Mouse (Mus musculus) heart, embryonic 16.5 days (tissue): ENCODE measurements at regions not wholly inside any gene's neighbourhood (a gene's known extent, or its start where the extent isn't known, plus 50 kb on each side); places are given as distances from the start of the nearest gene placed in this dataset.

Experiments used
- ATAC-seq: fragments of 200-750 bp; cut with Nextera tagmentation; replicated peaks from 2 replicates; pipeline ENCODE4 v1.8.0; 2017; ENCODE audit warnings: moderate number of reproducible peaks; ENCODE audit not compliant: insufficient read depth, low FRiP score; ENCODE audit errors: extremely low read depth
- H3K27ac ChIP-seq: fragments of 300-500 bp; sonication (generic); 2 replicates; pipeline ENCODE4 v1.5.1; 2014; ENCODE audit warnings: mild to moderate bottlenecking, low read length, control low read depth, moderate library complexity
- H3K27me3 ChIP-seq: fragments of 300-500 bp; sonication (generic); 2 replicates; pipeline ENCODE4 v1.6.1; 2014; ENCODE audit warnings: low read length, mixed read lengths; ENCODE audit not compliant: control insufficient read depth, insufficient read depth
- H3K36me3 ChIP-seq: fragments of 300-500 bp; sonication (generic); 2 replicates; pipeline ENCODE4 v1.6.1; 2014; ENCODE audit not compliant: control insufficient read depth, insufficient read depth
- H3K4me1 ChIP-seq: fragments of 300-500 bp; sonication (generic); 2 replicates; pipeline ENCODE4 v1.6.1; 2014; ENCODE audit warnings: low read length, mixed read lengths; ENCODE audit not compliant: control insufficient read depth, insufficient read depth
- H3K4me2 ChIP-seq: fragments of 300-500 bp; sonication (generic); 2 replicates; pipeline ENCODE4 v1.6.1; 2014; ENCODE audit warnings: low read depth, mild to moderate bottlenecking, control low read depth, low read length
- H3K4me3 ChIP-seq: fragments of 300-500 bp; sonication (generic); 2 replicates; pipeline ENCODE4 v1.5.1; 2014; ENCODE audit warnings: mild to moderate bottlenecking, control low read depth, low read length
- H3K9ac ChIP-seq: fragments of 300-500 bp; sonication (generic); 2 replicates; pipeline ENCODE4 v1.6.1; 2014; ENCODE audit warnings: low read length, control low read depth
- H3K9me3 ChIP-seq: fragments of 300-500 bp; sonication (generic); replicated peaks from 2 replicates; pipeline ENCODE4 v1.6.1; 2016; ENCODE audit warnings: low read length; ENCODE audit not compliant: control insufficient read depth
- WGBS: fragments of 180-500 bp; shearing (Covaris S2); extraction: QIAGEN DNeasy Blood & Tissue Kit; methylation state at CpG from one replicate; pipeline ENCODE4 v1.1.7; 2014; 5-methylcytosine and 5-hydroxymethylcytosine counted together

- no peak for ATAC-seq
- Histone ChIP-seq H3K27me3 (no peaks in the 10 kb centered on the region), H3K36me3 (no peaks in the 10 kb centered on the region), H3K9me3 (no peaks in the 10 kb centered on the region), H3K27ac (no peak overlapping the region), H3K4me1 (no peaks in the 10 kb centered on the region), H3K9ac (no peak overlapping the region), H3K4me2 (no peak overlapping the region), H3K4me3 (no peak overlapping the region)
- 73% methylated on average over 13 of the region's 13 CpGs for WGBS
These were observed 194.3 kb downstream of the Mroh4 start for GRCm38 (mm10) chr15:74441889-74442288.

- no peaks in the 10 kb centered on the region for H3K9me3 ChIP-seq
- no peak for ATAC-seq
- no peaks in the 10 kb centered on the region for H3K27me3 ChIP-seq
- H3K4me2 ChIP-seq, result no peak overlapping the region
- WGBS, result 79% methylated on average over 6 of the region's 6 CpGs
- no peak overlapping the region for H3K27ac ChIP-seq
- no peaks in the 10 kb centered on the region for H3K36me3 ChIP-seq
- H3K4me1 ChIP-seq, result no peaks in the 10 kb centered on the region
- no peak overlapping the region for H3K4me3 ChIP-seq
- H3K9ac ChIP-seq, result no peak overlapping the region
These were observed 209.2 kb downstream of the Mroh4 start for GRCm38 (mm10) chr15:74426989-74427388.

- H3K36me3 ChIP-seq, result no peaks in the 10 kb centered on the region
- WGBS, result 75% methylated on average over 3 of the region's 3 CpGs
- no peaks in the 10 kb centered on the region for H3K4me1 ChIP-seq
- no peak overlapping the region for H3K4me3 ChIP-seq
- ATAC-seq, result no peak
- no peak overlapping the region for H3K9ac ChIP-seq
- H3K4me2 ChIP-seq, result no peak overlapping the region
- H3K27ac ChIP-seq, result no peak overlapping the region
- H3K27me3 ChIP-seq, result no peaks in the 10 kb centered on the region
- no peaks in the 10 kb centered on the region for H3K9me3 ChIP-seq
These were observed 213.2 kb downstream of the Mroh4 start for GRCm38 (mm10) chr15:74423001-74423400.

GRCm38 (mm10) chr15:74420550-74420949 is 215.6 kb downstream of the Mroh4 start:
- H3K27me3 ChIP-seq, result no peaks in the 10 kb centered on the region
- no peak overlapping the region for H3K4me3 ChIP-seq
- H3K4me2 ChIP-seq, result no peak overlapping the region
- H3K4me1 ChIP-seq, result no peaks in the 10 kb centered on the region
- no peak overlapping the region for H3K9ac ChIP-seq
- no peak for ATAC-seq
- H3K9me3 ChIP-seq, result no peaks in the 10 kb centered on the region
- WGBS, result 60% methylated on average over 8 of the region's 8 CpGs
- no peaks in the 10 kb centered on the region for H3K36me3 ChIP-seq
- H3K27ac ChIP-seq, result no peak overlapping the region

GRCm38 (mm10) chr15:74418635-74419034 is 217.5 kb downstream of the Mroh4 start:
- no peaks in the 10 kb centered on the region for H3K9me3 ChIP-seq
- WGBS, result 80% methylated on average over 7 of the region's 7 CpGs
- no peak overlapping the region for H3K4me3 ChIP-seq
- no peak overlapping the region for H3K9ac ChIP-seq
- no peaks in the 10 kb centered on the region for H3K4me1 ChIP-seq
- no peak for ATAC-seq
- no peaks in the 10 kb centered on the region for H3K36me3 ChIP-seq
- no peak overlapping the region for H3K27ac ChIP-seq
- H3K27me3 ChIP-seq, result no peaks in the 10 kb centered on the region
- no peak overlapping the region for H3K4me2 ChIP-seq

GRCm38 (mm10) chr15:74413217-74413616 is 222.9 kb downstream of the Mroh4 start:
- Histone ChIP-seq H3K4me2 (no peak overlapping the region), H3K27me3 (no peaks in the 10 kb centered on the region; the same call in 1 of the 2 replicates), H3K4me1 (no peaks in the 10 kb centered on the region), H3K27ac (no peak overlapping the region), H3K36me3 (no peaks in the 10 kb centered on the region), H3K9me3 (no peaks in the 10 kb centered on the region), H3K9ac (no peak overlapping the region), H3K4me3 (no peak overlapping the region)
- 41% methylated on average over 10 of the region's 10 CpGs for WGBS
- ATAC-seq, result no peak

GRCm38 (mm10) chr15:74412261-74412660 is 223.9 kb downstream of the Mroh4 start:
- 75% methylated on average over 3 of the region's 3 CpGs for WGBS
- Histone ChIP-seq H3K27me3 (no peaks in the 10 kb centered on the region; the same call in 1 of the 2 replicates), H3K36me3 (no peaks in the 10 kb centered on the region), H3K4me3 (no peak overlapping the region), H3K4me2 (no peak overlapping the region), H3K9me3 (no peaks in the 10 kb centered on the region), H3K4me1 (no peaks in the 10 kb centered on the region), H3K27ac (no peak overlapping the region), H3K9ac (no peak overlapping the region)
- ATAC-seq, result no peak

GRCm38 (mm10) chr15:74411097-74411496 is 225.1 kb downstream of the Mroh4 start:
- ATAC-seq, result no peak
- 60% methylated on average over 3 of the region's 3 CpGs for WGBS
- Histone ChIP-seq H3K36me3 (no peaks in the 10 kb centered on the region), H3K4me1 (no peaks in the 10 kb centered on the region), H3K4me3 (no peak overlapping the region), H3K27ac (no peak overlapping the region), H3K9me3 (no peaks in the 10 kb centered on the region), H3K4me2 (no peak overlapping the region), H3K9ac (no peak overlapping the region), H3K27me3 (no peaks in the 10 kb centered on the region; the same call in 1 of the 2 replicates)

GRCm38 (mm10) chr15:74404866-74405265 is 231.3 kb downstream of the Mroh4 start:
- Histone ChIP-seq H3K9ac (no peak overlapping the region), H3K36me3 (no peaks in the 10 kb centered on the region), H3K27me3 (no peaks in the 10 kb centered on the region; the same call in none of the 2 replicates), H3K27ac (no peak overlapping the region), H3K4me1 (no peaks in the 10 kb centered on the region), H3K4me3 (no peak overlapping the region), H3K4me2 (no peak overlapping the region), H3K9me3 (no peaks in the 10 kb centered on the region)
- no peak for ATAC-seq
- 57% methylated on average over 6 of the region's 6 CpGs for WGBS

- 77% methylated on average over 7 of the region's 7 CpGs for WGBS
- H3K4me3 ChIP-seq, result no peak overlapping the region
- ATAC-seq, result no peak
- no peaks in the 10 kb centered on the region for H3K9me3 ChIP-seq
- H3K9ac ChIP-seq, result no peak overlapping the region
- no peaks in the 10 kb centered on the region; the same call in 1 of the 2 replicates for H3K27me3 ChIP-seq
- no peaks in the 10 kb centered on the region for H3K36me3 ChIP-seq
- no peaks in the 10 kb centered on the region for H3K4me1 ChIP-seq
- no peak overlapping the region for H3K4me2 ChIP-seq
- no peak overlapping the region for H3K27ac ChIP-seq
These were observed 234.9 kb downstream of the Mroh4 start for GRCm38 (mm10) chr15:74401275-74401674.
